Mouse (Mus musculus): ENCODE results near the gene Amt. TPM values are rescaled to one million over a fixed set of nuclear protein-coding genes. Genes with fewer than 3 reads are reported as not detected.
"Not testable (repeated sequence)": the region's sequence is repeated elsewhere in the genome, so short reads cannot be mapped to it uniquely, and the experiment has no call there.

The Amt gene
- polyA plus RNA-seq, 1 experiment from 2014 or later = 21.9 TPM

GRCm38 (mm10) chr9:108278697-108279450, 17.8 kb upstream of the Amt start:
- no peak overlapping the region for H3K27ac ChIP-seq (ENCODE audit: low read length)
- no peak overlapping the region for H3K4me2 ChIP-seq (ENCODE audit: low read depth, low read length)
- no peaks in the 10 kb centered on the region for H3K27me3 ChIP-seq (ENCODE audit: control insufficient read depth, insufficient read depth, low read depth, low read length)
- WGBS = 63% methylated on average over 10 of the region's 10 CpGs
- H3K9ac ChIP-seq (ENCODE audit: low read length) = no peak overlapping the region
- ATAC-seq (ENCODE audit: low read depth) = no peak
- H3K36me3 ChIP-seq (ENCODE audit: control insufficient read depth, insufficient read depth, low read length) = no peaks in the 10 kb centered on the region
- H3K4me3 ChIP-seq (ENCODE audit: low read length) = no peak overlapping the region
- no peaks in the 10 kb centered on the region for H3K9me3 ChIP-seq (ENCODE audit: control insufficient read depth, low read length)
- H3K4me1 ChIP-seq (replicated peaks; ENCODE audit: control insufficient read depth, insufficient read depth, low read length) = peaks cover 18% of the 10 kb centered on the region

GRCm38 (mm10) chr9:108280071-108280828, 16.4 kb upstream of the Amt start:
- ATAC-seq (ENCODE audit: low read depth) = peak; percentile 91
- peaks cover 8% of the 10 kb centered on the region for H3K4me1 ChIP-seq (replicated peaks; ENCODE audit: control insufficient read depth, insufficient read depth, low read length)
- H3K27ac ChIP-seq (ENCODE audit: low read length) = peak overlapping the region; percentile 77
- H3K9me3 ChIP-seq (ENCODE audit: control insufficient read depth, low read length) = no peaks in the 10 kb centered on the region
- 13% methylated on average over 8 of the region's 8 CpGs for WGBS
- no peak overlapping the region for H3K4me3 ChIP-seq (ENCODE audit: low read length)
- no peaks in the 10 kb centered on the region for H3K36me3 ChIP-seq (ENCODE audit: control insufficient read depth, insufficient read depth, low read length)
- no peak overlapping the region for H3K9ac ChIP-seq (ENCODE audit: low read length)
- H3K4me2 ChIP-seq (ENCODE audit: low read depth, low read length) = no peak overlapping the region
- no peaks in the 10 kb centered on the region for H3K27me3 ChIP-seq (ENCODE audit: control insufficient read depth, insufficient read depth, low read depth, low read length)

- Histone ChIP-seq H3K9ac (ENCODE audit: low read length) (no peak overlapping the region), H3K36me3 (ENCODE audit: control insufficient read depth, insufficient read depth, low read length) (no peaks in the 10 kb centered on the region), H3K4me1 (replicated peaks; ENCODE audit: control insufficient read depth, insufficient read depth, low read length) (peaks cover 8% of the 10 kb centered on the region; the same call in 1 of the 2 replicates), H3K27me3 (ENCODE audit: control insufficient read depth, insufficient read depth, low read depth, low read length) (no peaks in the 10 kb centered on the region), H3K4me2 (ENCODE audit: low read depth, low read length) (no peak overlapping the region), H3K27ac (ENCODE audit: low read length) (no peak overlapping the region), H3K4me3 (ENCODE audit: low read length) (no peak overlapping the region), H3K9me3 (ENCODE audit: control insufficient read depth, low read length) (no peaks in the 10 kb centered on the region)
- WGBS = 10% methylated on average over 6 of the region's 6 CpGs
- peak; percentile 53; the same call in 1 of the 2 replicates for ATAC-seq (ENCODE audit: low read depth)
Measured at GRCm38 (mm10) chr9:108284410-108284809, 12.2 kb upstream of the Amt start.

- H3K4me1 ChIP-seq (replicated peaks; ENCODE audit: control insufficient read depth, insufficient read depth, low read length); H3K27me3 ChIP-seq (ENCODE audit: control insufficient read depth, insufficient read depth, low read depth, low read length); H3K4me2 ChIP-seq (ENCODE audit: low read depth, low read length); H3K4me3 ChIP-seq (ENCODE audit: low read length); H3K9me3 ChIP-seq (ENCODE audit: control insufficient read depth, low read length); H3K27ac ChIP-seq (ENCODE audit: low read length); H3K36me3 ChIP-seq (ENCODE audit: control insufficient read depth, insufficient read depth, low read length); ATAC-seq (ENCODE audit: low read depth); H3K9ac ChIP-seq (ENCODE audit: low read length): not testable (repeated sequence)
- WGBS = 81% methylated on average over 4 of the region's 6 CpGs
Measured at GRCm38 (mm10) chr9:108287526-108288238, 9.0 kb upstream of the Amt start.

GRCm38 (mm10) chr9:108289347-108289746, 7.3 kb upstream of the Amt start:
- peak overlapping the region; percentile 72 for H3K9ac ChIP-seq (ENCODE audit: low read length)
- no peaks in the 10 kb centered on the region for H3K36me3 ChIP-seq (ENCODE audit: control insufficient read depth, insufficient read depth, low read length)
- ATAC-seq (ENCODE audit: low read depth) = no peak
- no peak overlapping the region for H3K4me2 ChIP-seq (ENCODE audit: low read depth, low read length)
- peaks cover 7% of the 10 kb centered on the region for H3K4me1 ChIP-seq (replicated peaks; ENCODE audit: control insufficient read depth, insufficient read depth, low read length)
- 55% methylated on average over 2 of the region's 2 CpGs for WGBS
- H3K4me3 ChIP-seq (ENCODE audit: low read length) = no peak overlapping the region
- no peaks in the 10 kb centered on the region for H3K9me3 ChIP-seq (ENCODE audit: control insufficient read depth, low read length)
- no peaks in the 10 kb centered on the region for H3K27me3 ChIP-seq (ENCODE audit: control insufficient read depth, insufficient read depth, low read depth, low read length)
- no peak overlapping the region; the same call in 1 of the 2 replicates for H3K27ac ChIP-seq (ENCODE audit: low read length)

GRCm38 (mm10) chr9:108290016-108290750, 6.5 kb upstream of the Amt start, which contains the start of gene Nicn1:
Nicn1 (plus strand) TSS chr9:108290429.
- Histone ChIP-seq H3K27ac (ENCODE audit: low read length) (peak within 1 kb of the TSS; percentile 76), H3K9me3 (ENCODE audit: control insufficient read depth, low read length) (no peaks in the 10 kb centered on the region), H3K36me3 (ENCODE audit: control insufficient read depth, insufficient read depth, low read length) (peaks cover 4% of the 10 kb centered on the region; the same call in 1 of the 2 replicates), H3K9ac (ENCODE audit: low read length) (peak within 1 kb of the TSS; percentile 72), H3K4me3 (ENCODE audit: low read length) (peak within 1 kb of the TSS; percentile 76), H3K27me3 (ENCODE audit: control insufficient read depth, insufficient read depth, low read depth, low read length) (no peaks in the 10 kb centered on the region), H3K4me1 (replicated peaks; ENCODE audit: control insufficient read depth, insufficient read depth, low read length) (peaks cover 7% of the 10 kb centered on the region), H3K4me2 (ENCODE audit: low read depth, low read length) (peak within 1 kb of the TSS; percentile 81)
- under 1% methylated on average over 32 of the region's 32 CpGs for WGBS
- peak; percentile 99 for ATAC-seq (ENCODE audit: low read depth)

- peak overlapping the region; percentile 48; the same call in 1 of the 2 replicates for H3K27ac ChIP-seq (ENCODE audit: low read length)
- peaks cover 7% of the 10 kb centered on the region for H3K4me1 ChIP-seq (replicated peaks; ENCODE audit: control insufficient read depth, insufficient read depth, low read length)
- WGBS = 33% methylated on average over 6 of the region's 6 CpGs
- H3K36me3 ChIP-seq (ENCODE audit: control insufficient read depth, insufficient read depth, low read length) = peaks cover 4% of the 10 kb centered on the region; the same call in 1 of the 2 replicates
- ATAC-seq (ENCODE audit: low read depth) = no peak
- peak overlapping the region; percentile 71 for H3K9ac ChIP-seq (ENCODE audit: low read length)
- no peaks in the 10 kb centered on the region for H3K9me3 ChIP-seq (ENCODE audit: control insufficient read depth, low read length)
- no peaks in the 10 kb centered on the region for H3K27me3 ChIP-seq (ENCODE audit: control insufficient read depth, insufficient read depth, low read depth, low read length)
- H3K4me2 ChIP-seq (ENCODE audit: low read depth, low read length) = peak overlapping the region; percentile 81
- H3K4me3 ChIP-seq (ENCODE audit: low read length) = peak overlapping the region; percentile 76
Measured at GRCm38 (mm10) chr9:108290773-108291172, 5.9 kb upstream of the Amt start.

GRCm38 (mm10) chr9:108301853-108302252, 5.2 kb downstream of the Amt start:
- H3K9ac ChIP-seq (ENCODE audit: low read length) = no peak overlapping the region
- peak overlapping the region; percentile 81 for H3K27ac ChIP-seq (ENCODE audit: low read length)
- WGBS = 57% methylated on average over 3 of the region's 3 CpGs
- H3K4me1 ChIP-seq (replicated peaks; ENCODE audit: control insufficient read depth, insufficient read depth, low read length) = peaks cover 10% of the 10 kb centered on the region
- no peaks in the 10 kb centered on the region for H3K27me3 ChIP-seq (ENCODE audit: control insufficient read depth, insufficient read depth, low read depth, low read length)
- no peaks in the 10 kb centered on the region for H3K9me3 ChIP-seq (ENCODE audit: control insufficient read depth, low read length)
- no peak overlapping the region for H3K4me2 ChIP-seq (ENCODE audit: low read depth, low read length)
- no peak for ATAC-seq (ENCODE audit: low read depth)
- H3K4me3 ChIP-seq (ENCODE audit: low read length) = no peak overlapping the region
- peaks cover 12% of the 10 kb centered on the region for H3K36me3 ChIP-seq (ENCODE audit: control insufficient read depth, insufficient read depth, low read length)
